Mouse (Mus musculus): ENCODE data around the gene Ccr9.

DNA sequence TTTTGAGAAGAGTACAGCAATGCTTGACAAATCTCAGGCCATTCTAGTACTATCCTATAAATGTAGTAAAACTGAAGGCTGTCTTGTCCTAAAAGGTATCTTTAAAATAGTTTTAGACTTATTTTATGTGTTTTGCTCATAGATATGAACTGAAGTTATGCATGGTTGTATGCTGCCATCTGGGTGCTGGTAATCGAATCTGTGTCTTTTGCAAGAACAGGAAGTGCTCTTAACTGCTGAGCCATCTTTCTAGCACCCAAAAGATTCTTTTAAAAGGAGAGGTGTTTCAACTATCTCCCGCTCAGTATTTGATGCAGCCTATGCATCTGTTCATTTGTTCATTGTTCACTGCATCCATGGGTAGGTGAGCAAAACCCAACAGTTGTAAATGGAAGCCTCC lies 127.0 kb downstream of the Ccr9 start:
- no peak for TF ChIP-seq CTCF (IDR thresholded peaks at IDR 0.05; ENCODE audit: extremely low read depth, insufficient read length, insufficient replicate concordance, low read depth, low read length)
- no peak for TF ChIP-seq POLR2A (IDR thresholded peaks at IDR 0.05; ENCODE audit: low read depth, low read length)
